Mouse (Mus musculus) heart, adult 2 months (tissue): ENCODE results near the gene Svs1. TPM values are rescaled to one million over a fixed set of nuclear protein-coding genes. Genes with fewer than 3 reads are reported as not detected.

Experiments
- DNase-seq, 2 experiments: peaks; one replicate each; pipeline ENCODE4 v3.0.0; 2021
- H3K27ac ChIP-seq: fragments of 200-600 bp; 2 replicates; pipeline ENCODE4 v1.8.1; 2022
- H3K27me3 ChIP-seq: fragments of 200-500 bp; 2 replicates; pipeline ENCODE4 v1.6.1; 2012; ENCODE audit warnings: mild to moderate bottlenecking, low read length, inconsistent platforms, mixed read lengths; ENCODE audit not compliant: control insufficient read depth, insufficient read depth
- H3K36me3 ChIP-seq: fragments of 200-500 bp; 2 replicates; pipeline ENCODE4 v1.6.1; 2012; ENCODE audit warnings: low read length, inconsistent platforms; ENCODE audit not compliant: control insufficient read depth, insufficient read depth
- H3K4me1 ChIP-seq: fragments of 200-500 bp; 2 replicates; pipeline ENCODE4 v1.6.1; 2011; ENCODE audit warnings: low read length; ENCODE audit not compliant: control insufficient read depth, insufficient read depth
- H3K4me3 ChIP-seq: fragments of 200-600 bp; 2 replicates; pipeline ENCODE4 v1.8.1; 2022
- H3K79me2 ChIP-seq: fragments of 200-500 bp; replicated peaks from 2 replicates; pipeline ENCODE4 v1.6.1; 2012; ENCODE audit warnings: mild to moderate bottlenecking, inconsistent platforms, low read length, moderate library complexity, mixed read lengths; ENCODE audit not compliant: control insufficient read depth, insufficient read depth
- H3K9ac ChIP-seq: fragments of 200-500 bp; 2 replicates; pipeline ENCODE4 v1.6.1; 2012; ENCODE audit warnings: low read depth, mild to moderate bottlenecking, control low read depth, inconsistent platforms, low read length, mixed read lengths
- CTCF ChIP-seq: fragments of 200-600 bp; IDR thresholded peaks from 2 replicates; pipeline ENCODE4 v1.8.1; 2022; ENCODE audit warnings: antibody characterized with exemption, mild to moderate bottlenecking, moderate library complexity
- EP300 ChIP-seq: fragments of 200-500 bp; IDR thresholded peaks from 2 replicates; pipeline ENCODE4 v1.6.1; 2011; ENCODE audit warnings: low read depth, low read length, control low read depth; ENCODE audit not compliant: insufficient read depth
- POLR2A ChIP-seq: fragments of 200-500 bp; IDR thresholded peaks from 2 replicates; pipeline ENCODE4 v1.6.1; 2011; ENCODE audit warnings: mild to moderate bottlenecking, low read depth, low read length, control low read depth; ENCODE audit not compliant: insufficient read depth
- WGBS: fragments of 180-500 bp; shearing (Covaris S2); methylation state at CpG from one replicate; pipeline ENCODE4 v1.1.7; 2018; 5-methylcytosine and 5-hydroxymethylcytosine counted together
- intact Hi-C: fragments of 180-260 bp; cut with DNase I; formaldehyde crosslinking; loops from one replicate; pipeline ENCODE4 v1.15.1; 2025
- polyA plus RNA-seq: library from polyadenylated mRNA; depleted of rRNA; stranded (reverse); fragments of >200 nt; gene quantifications from 2 replicates; pipeline ENCODE4 v1.2.3, GENCODE M21; 2012; rRNA removed
- total RNA-seq, 2 experiments: library from RNA; stranded (reverse); gene quantifications; 2 replicates each; pipeline ENCODE4 v1.2.3; 2021

Svs1 gene
- total and polyA plus RNA-seq, 3 experiments: not detected

- intact Hi-C loops: no loop called here
- no peak within 1 kb of the TSS for H3K27ac ChIP-seq
- TF ChIP-seq CTCF (no peak), POLR2A (no peak), EP300 (no peak)
- H3K79me2 ChIP-seq: no peaks in the 10 kb centered on the region
- DNase-seq: no peak
- H3K9ac ChIP-seq: no peak within 1 kb of the TSS
- H3K4me3 ChIP-seq: 0 out of 2 replicates have a peak within 1 kb of the TSS, but pooled peaks have one; percentile 8
- H3K4me1 ChIP-seq: peaks cover 2% of the 10 kb centered on the region
- H3K36me3 ChIP-seq: no peaks in the 10 kb centered on the region
- WGBS: 24% methylated on average over 28 of the region's 28 CpGs
- H3K27me3 ChIP-seq: peaks cover 2% of the 10 kb centered on the region; the same call in 1 of the 2 replicates
Observed at GRCm38 (mm10) chr6:49036275-49037267, 49.9 kb downstream of the Svs1 start, which contains the start of gene Gpnmb. TSS of gene Gpnmb (plus strand) at chr6:49036546.

- Histone ChIP-seq H3K27ac (no peak overlapping the region), H3K4me1 (peaks cover 2% of the 10 kb centered on the region), H3K27me3 (peaks cover 2% of the 10 kb centered on the region; the same call in 1 of the 2 replicates), H3K4me3 (no peak overlapping the region), H3K36me3 (no peaks in the 10 kb centered on the region), H3K79me2 (no peaks in the 10 kb centered on the region), H3K9ac (no peak overlapping the region)
- intact Hi-C loops: no loop called here
- 54% methylated on average over 12 of the region's 12 CpGs for WGBS
- no peak for DNase-seq
- TF ChIP-seq CTCF (no peak), EP300 (no peak), POLR2A (no peak)
Observed at GRCm38 (mm10) chr6:49037268-49037662, 50.6 kb downstream of the Svs1 start.

GRCm38 (mm10) chr6:49039470-49040180 lies 53.0 kb downstream of the Svs1 start:
- Histone ChIP-seq H3K79me2 (no peaks in the 10 kb centered on the region), H3K9ac (no peak overlapping the region), H3K4me3 (no peak overlapping the region), H3K4me1 (peaks cover 2% of the 10 kb centered on the region), H3K27me3 (peaks cover 2% of the 10 kb centered on the region; the same call in 1 of the 2 replicates), H3K27ac (no peak overlapping the region), H3K36me3 (no peaks in the 10 kb centered on the region)
- peak; percentile 46 to 62 for DNase-seq
- intact Hi-C loops: no loop called here
- no peak for TF ChIP-seq EP300
- peak; percentile 85 for TF ChIP-seq CTCF
- WGBS: 11% methylated on average over 18 of the region's 18 CpGs

Other genes with a start within 250 kb of the Svs1 start
- 1 to 10 TPM; 8.9 to 9.4 TPM for gene Gimap1, start 247.8 kb upstream of the Svs1 start, total RNA-seq
- 5.9 and 6.6 TPM in 2 replicates for gene Gimap1, start 247.8 kb upstream of the Svs1 start, polyA plus RNA-seq
- gene Gimap5, start 240.7 kb upstream of the Svs1 start, total RNA-seq: 1 to 10 TPM; 4.6 to 5.1 TPM
- gene Gimap5, start 240.7 kb upstream of the Svs1 start, polyA plus RNA-seq: 6.2 and 6.6 TPM in 2 replicates
- gene Gimap3, start 216.0 kb upstream of the Svs1 start, total RNA-seq: 1 to 10 TPM; 1.0 to 1.5 TPM
- gene Gimap3, start 216.0 kb upstream of the Svs1 start, polyA plus RNA-seq: 3.0 and 4.8 TPM in 2 replicates
- gene Tmem176a, start 145.9 kb upstream of the Svs1 start, total RNA-seq: 10 to 100 TPM; 17.0 to 22.0 TPM
- gene Tmem176a, start 145.9 kb upstream of the Svs1 start, polyA plus RNA-seq: 19.3 and 28.1 TPM in 2 replicates
- gene Tmem176b, start 145.4 kb upstream of the Svs1 start, total RNA-seq: 10 to 100 TPM; 41.6 to 53.0 TPM
- gene Tmem176b, start 145.4 kb upstream of the Svs1 start, polyA plus RNA-seq: 104 and 108 TPM in 2 replicates
- not detected for gene Aoc1, start 114.0 kb upstream of the Svs1 start, total RNA-seq
- 0.23 and 1.1 TPM in 2 replicates for gene Aoc1, start 114.0 kb upstream of the Svs1 start, polyA plus RNA-seq
- not detected for gene 1600015I10Rik, start 57.0 kb upstream of the Svs1 start, total RNA-seq
- 0.08 and 0.12 TPM in 2 replicates for gene 1600015I10Rik, start 57.0 kb upstream of the Svs1 start, polyA plus RNA-seq
- not detected for gene Doxl2, start 11.9 kb upstream of the Svs1 start, total RNA-seq
- not detected in 2 replicates for gene Doxl2, start 11.9 kb upstream of the Svs1 start, polyA plus RNA-seq
- 1 to 10 TPM in 1 of 2 experiments, under 1 TPM in 1; 0.84 to 1.3 TPM for gene Gpnmb, start 49.7 kb downstream of the Svs1 start, total RNA-seq
- gene Gpnmb, start 49.7 kb downstream of the Svs1 start, polyA plus RNA-seq: 2.4 and 4.9 TPM in 2 replicates
- gene Malsu1, start 86.9 kb downstream of the Svs1 start, total RNA-seq: 10 to 100 TPM; 34.4 to 39.0 TPM
- 14.5 and 15.4 TPM in 2 replicates for gene Malsu1, start 86.9 kb downstream of the Svs1 start, polyA plus RNA-seq
- not detected for gene Igf2bp3, start 228.1 kb downstream of the Svs1 start, total RNA-seq
- gene Igf2bp3, start 228.1 kb downstream of the Svs1 start, polyA plus RNA-seq: not detected in 2 replicates